Mouse (Mus musculus) c-Kit-negative CD71-positive TER-119-positive erythroid progenitor cells, embryonic 14.5 days (primary cell): Measurements from ENCODE around the gene Olfr1394.
"Not testable (repeated sequence)": the region's sequence is repeated elsewhere in the genome, so short reads cannot be mapped to it uniquely, and the experiment has no call there.

ENCODE experiments used
- DNase-seq: peaks from one replicate; pipeline ENCODE4 v3.0.0-alpha.2; 2013; ENCODE audit warnings: low read depth, low spot score

Olfr1394 gene

DNA sequence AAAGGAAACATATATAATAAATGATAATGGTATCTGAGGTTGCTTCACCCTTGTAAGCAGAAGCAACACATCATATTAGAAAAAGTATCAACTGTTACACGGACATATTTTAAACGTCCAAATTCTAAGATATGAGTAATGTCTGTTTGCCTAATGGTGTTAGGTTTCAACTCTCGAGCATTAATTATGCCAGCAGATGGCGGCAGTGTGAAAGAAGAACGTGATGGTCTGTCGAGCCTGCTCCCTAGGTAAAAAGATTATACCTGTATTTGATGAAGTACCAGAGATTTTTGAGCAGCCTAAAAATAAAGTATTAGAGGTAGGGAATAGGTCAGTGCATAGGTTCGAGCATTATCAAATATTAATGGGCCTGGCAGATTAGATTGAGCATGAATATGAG lies 35.6 kb downstream of the Olfr1394 start:
- peak; percentile 27 for DNase-seq

DNA sequence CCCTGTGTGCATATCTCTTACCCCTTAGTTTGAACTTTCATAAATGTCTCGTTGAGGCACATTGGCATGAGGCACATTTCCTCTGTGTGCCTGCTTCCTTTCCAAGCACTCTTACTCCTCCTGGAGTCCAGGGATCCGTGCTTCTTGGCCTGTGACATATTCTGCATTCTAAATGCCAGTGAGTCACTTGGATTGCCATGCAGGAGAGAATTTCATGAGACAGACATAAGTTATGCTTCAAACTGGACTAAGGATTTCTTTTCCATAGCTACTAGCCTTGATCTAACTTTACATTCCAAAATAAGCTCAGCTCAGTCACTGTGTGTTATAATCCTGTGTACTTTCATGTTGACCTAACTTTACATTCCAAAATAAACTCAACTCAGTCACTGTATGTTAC lies 36.9 kb downstream of the Olfr1394 start:
- DNase-seq: no peak

GRCm38 (mm10) chr11:49194771-49195170 lies 40.6 kb downstream of the Olfr1394 start:
- DNase-seq: not testable (repeated sequence)

- DNase-seq: no peak
These were observed 41.7 kb downstream of the Olfr1394 start for GRCm38 (mm10) chr11:49195819-49196322.

DNA sequence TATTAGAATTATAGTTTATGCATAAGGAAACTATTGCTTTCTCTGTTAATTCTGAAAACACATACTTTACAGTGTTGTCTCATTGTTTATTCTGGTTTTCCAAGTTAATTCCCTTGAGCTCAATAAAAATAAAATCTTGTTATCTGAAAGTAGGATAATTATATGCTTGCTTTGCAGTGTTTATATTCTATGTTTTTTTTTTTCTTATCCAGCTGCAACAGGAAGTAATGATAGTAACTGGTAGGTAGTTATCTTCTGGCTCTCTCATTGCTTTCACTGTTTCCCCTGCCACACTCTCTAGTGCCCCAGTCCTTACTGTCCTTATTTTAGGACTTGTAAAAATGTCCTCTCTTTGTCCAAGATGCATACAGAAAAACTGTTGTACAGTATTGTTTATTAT lies 46.5 kb downstream of the Olfr1394 start:
- no peak for DNase-seq

GRCm38 (mm10) chr11:49201142-49201541 lies 47.0 kb downstream of the Olfr1394 start:
- no peak for DNase-seq

DNA sequence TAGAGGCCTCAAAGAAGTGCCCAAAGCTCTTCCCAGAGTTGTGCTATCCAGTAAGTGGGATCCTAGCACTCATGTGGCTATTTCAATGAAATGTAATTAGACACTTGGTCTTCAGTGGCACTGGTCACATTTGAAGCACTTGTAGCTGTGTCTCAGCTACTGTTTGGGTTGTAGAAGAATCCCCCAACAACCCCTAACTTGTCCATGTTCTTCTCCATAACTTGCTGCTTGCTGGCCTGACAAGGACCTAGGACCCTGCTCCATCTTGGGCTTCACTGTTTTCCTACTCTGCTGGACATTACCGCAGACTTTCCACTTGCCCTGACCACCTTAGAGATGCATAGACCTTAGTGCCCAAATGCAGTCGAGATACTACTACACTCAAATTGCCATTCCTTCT lies 47.9 kb downstream of the Olfr1394 start:
- DNase-seq: peak; percentile 11

DNA sequence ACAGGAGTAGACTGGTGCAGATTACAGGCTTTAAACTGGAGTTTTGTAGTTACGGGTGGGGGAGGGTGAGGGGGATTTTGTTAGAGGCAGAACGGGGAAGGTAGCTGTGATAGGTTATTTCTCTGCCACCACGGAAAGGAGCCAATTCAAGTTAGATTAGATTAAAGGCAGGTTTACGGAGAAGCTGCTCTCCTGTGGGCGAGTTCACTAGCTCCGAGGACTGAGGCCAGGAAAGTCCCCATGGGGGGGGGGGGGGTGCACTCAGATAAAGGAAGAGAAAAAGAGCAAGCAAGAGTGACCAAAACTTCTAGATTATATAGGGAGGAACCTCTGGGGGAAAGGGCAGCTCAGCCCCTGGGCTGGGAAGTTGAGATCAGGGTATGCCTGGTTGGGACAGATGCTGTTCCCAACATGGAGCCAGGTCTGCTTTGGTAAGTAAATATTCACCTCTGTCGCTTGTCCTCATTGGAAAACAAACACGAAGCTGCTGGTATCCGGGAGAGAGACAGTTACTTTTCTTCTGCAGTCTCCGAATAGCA lies 48.4 kb downstream of the Olfr1394 start:
- peak; percentile 30 for DNase-seq

GRCm38 (mm10) chr11:49203129-49203768 lies 49.1 kb downstream of the Olfr1394 start, which contains the start of gene Zfp62:
TSS of gene Zfp62 (plus strand) at chr11:49203292.
- peak; percentile 79 for DNase-seq

DNA sequence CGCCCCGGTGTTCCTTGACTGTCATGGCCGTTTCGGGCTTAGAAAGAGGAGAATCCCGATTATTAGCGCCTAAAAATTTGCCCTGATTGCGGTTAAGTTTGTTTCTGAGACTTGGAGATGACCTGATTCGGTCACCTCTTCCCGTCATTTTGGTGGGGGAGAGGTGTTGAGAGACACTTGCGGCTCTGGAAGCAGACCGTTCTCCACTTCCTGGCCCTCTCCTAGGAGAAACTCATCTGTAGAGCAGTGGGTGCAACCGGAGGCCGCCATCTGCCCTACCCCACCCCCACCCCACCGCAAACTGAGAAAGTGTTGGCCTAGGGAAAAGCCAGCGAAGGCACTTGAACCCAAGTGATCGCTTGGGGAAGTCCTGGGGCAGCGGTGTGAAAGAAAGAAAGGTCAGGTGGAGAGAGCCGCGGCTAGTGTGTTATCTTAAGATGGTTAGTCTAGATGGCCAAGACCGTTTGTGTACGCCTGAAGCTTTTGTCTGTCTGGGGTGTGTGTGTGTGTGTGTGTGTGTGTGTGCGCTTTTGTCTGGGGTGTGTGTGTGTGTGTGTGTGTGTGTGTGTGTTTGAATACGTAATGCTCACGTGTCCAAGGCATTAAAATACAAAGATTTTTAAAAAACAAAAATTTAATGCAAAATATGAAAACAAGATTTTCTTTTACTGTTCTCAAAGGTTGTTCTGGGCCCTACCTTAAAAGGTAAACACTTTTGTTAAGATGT lies 49.8 kb downstream of the Olfr1394 start:
- DNase-seq: peak; percentile 50

GRCm38 (mm10) chr11:49205080-49205590 lies 51.0 kb downstream of the Olfr1394 start:
- no peak for DNase-seq

DNA sequence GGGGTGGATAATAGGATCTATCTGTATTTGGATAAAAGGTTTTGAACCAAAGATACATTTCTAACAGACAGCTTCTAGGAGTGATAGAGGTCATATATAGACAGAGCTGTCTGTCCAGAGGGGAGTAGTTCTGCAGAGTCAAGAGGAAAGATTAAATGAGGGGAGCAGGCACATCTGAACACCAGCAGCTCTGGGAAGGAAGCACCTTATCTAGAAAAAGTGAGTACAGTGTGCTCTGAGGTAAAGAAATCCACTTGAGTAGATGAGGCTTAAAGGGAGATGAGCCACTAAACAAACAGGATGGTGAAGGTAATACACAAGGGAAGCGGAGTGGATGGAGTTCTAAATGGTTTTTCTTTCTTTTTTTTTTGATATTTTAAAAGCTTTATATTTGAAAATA lies 53.3 kb downstream of the Olfr1394 start:
- DNase-seq: no peak
